Mouse (Mus musculus): ENCODE measurements around the gene Gstm3. TPM values are rescaled to one million over a fixed set of nuclear protein-coding genes. Genes with fewer than 3 reads are reported as not detected.
A peak's percentile ranks its signal among the peaks of the same experiment; 100 is the strongest.

The Gstm3 gene
- total RNA-seq, 2 experiments from 2014 or later: not detected

DNA sequence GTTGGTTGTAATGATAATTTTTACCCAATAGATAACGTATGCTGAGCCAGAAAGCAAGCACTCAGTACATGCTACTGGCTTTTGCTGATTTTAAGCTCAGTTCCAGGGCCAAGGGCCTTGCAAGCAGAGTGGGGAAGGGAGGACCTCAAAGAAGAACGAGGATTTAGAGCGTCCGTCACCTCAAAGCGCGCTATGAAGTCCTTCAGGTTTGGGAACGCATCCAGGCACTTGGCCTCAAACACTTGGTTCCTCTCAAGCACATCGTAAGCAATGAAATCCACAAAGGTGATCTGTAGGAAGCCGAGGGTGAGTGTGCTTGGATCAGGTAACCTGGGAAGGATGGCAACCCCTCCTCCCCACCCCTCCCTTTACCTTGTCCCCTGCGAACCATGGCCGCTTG lies 40.4 kb downstream of the Gstm3 start:
- no peak for DNase-seq

DNA sequence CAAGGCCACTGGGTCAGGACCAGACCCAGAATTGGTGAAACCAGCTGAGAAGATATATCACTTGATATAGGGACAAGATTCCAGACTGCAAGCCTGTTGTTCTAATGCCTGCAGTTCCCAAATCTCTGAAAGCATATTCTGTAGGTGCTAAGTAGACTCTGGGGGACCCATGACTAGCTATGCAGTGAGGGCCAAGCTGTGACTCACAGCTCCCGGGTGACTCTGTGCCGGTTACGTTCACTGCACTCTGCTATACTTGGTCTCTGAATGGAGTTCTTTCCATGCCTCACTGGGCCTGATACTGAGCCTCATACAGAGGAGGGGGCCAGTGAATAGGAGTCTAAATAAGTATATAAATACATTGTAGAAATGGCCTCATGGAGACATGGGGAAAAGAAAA lies 41.2 kb downstream of the Gstm3 start:
- DNase-seq: no peak

DNA sequence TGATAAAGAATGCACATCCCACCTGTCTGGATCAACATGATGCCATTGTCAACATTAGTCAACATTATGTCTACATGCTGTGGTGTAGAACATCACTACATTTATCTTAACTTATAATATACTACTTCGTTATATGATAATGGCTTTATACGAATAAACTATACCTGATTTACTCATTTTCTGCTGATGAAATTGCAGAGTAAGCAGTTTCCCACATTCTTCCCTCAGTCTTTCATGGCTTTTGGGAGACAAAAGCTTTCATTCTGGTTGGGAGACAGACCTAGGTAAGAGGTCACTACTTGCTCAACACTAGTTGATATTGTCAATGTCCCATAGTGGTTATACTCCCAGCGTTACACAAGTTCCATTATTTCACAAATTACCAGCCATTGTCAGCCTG lies 43.7 kb downstream of the Gstm3 start:
- no peak for DNase-seq

DNA sequence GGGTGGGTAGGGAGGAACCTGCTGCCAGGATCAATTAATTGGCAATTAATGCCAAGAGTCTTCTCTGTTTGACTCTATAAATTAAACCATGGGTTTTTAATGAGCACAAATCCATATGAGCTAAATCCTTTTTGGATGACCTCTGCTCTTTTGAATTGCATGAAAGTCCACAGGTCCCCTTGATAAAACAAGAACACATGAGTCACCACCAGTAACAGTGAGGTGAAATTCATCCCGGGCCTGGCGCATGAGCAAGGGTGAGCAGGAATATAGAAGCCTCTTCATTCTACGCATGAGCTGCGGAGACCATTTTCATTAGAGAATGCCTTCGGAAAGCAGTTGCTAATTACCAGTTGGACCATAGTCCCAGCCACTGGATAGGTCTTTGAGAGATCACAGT lies 48.7 kb downstream of the Gstm3 start:
- no peak for DNase-seq

DNA sequence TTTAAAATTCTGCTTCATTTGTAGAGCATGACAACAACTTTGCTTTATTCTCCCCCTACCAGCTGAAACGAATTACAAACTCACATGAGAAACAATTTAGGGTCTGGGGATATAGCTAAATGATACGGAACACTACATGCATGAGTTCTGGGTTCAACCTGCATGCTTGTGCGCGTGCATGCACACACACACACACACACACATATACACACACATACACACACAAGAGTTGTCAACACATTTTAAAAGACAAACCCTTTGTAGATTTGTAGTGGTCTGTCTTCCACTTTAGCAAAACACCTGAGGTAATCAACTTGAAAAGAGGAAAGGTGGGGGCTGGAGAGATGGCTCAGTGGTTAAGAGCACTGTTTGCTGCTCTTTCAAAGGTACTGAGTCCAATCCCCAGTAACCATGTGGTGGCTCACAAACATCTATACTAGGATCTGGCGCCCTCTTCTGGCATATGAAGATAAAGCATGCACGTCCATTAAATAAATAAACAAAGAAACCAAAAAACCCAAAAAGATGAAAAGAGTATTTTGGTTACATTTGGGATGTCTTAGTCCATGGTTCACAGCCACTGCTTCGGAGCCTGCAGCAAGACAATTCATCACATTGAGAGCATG lies 51.2 kb downstream of the Gstm3 start:
- peak; percentile 71 for DNase-seq

DNA sequence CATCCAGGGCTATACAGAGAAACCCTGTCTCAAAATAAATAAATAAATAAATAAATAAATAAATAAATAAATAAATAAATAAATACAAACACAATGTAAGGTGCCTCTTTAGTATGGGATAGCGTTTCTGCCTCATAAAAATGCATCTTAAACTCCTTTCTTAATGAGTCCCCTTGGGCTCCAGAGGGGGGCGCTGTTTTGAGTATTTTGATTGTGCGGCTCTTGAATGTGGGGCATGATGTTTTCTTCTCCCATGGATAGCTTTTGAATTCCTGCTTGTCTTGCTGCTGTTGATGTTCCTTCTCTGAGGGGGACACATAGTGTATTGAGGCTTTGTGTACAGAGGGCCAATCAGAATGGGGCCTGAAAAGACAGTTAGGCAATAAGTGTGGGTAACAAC lies 52.0 kb downstream of the Gstm3 start:
- no peak for DNase-seq

DNA sequence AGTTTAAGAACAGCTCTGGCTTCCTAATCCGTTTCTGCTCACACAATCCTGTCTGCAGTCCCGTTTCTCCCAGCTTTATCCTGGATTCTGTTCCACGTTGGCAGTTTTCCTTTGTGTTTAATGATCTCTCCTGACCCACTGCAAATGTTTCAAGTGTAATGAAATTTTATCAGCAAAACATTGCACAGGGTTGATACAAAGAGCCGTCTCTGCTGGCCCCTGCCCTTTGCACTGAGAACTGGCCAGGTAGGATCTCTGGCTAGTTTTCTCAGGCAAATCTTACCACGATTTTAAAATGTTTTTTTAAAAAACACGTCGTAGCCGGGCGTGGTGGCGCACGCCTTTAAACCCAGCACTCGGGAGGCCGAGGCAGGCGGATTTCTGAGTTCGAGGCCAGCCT lies 52.4 kb downstream of the Gstm3 start:
- no peak for DNase-seq

Other genes starting within 250 kb of the Gstm3 start
- 10 to 100 TPM; 14.8 to 15.4 TPM for gene Csf1, start 208.8 kb downstream of the Gstm3 start, total RNA-seq (2021)
- not detected for gene Eps8l3, start 92.1 kb downstream of the Gstm3 start, total RNA-seq (2021)
- gene Gstm5, start 73.5 kb downstream of the Gstm3 start, total RNA-seq (2021): 10 to 100 TPM; 48.2 to 50.6 TPM
- 10 to 100 TPM; 23.0 to 23.2 TPM for gene Gstm7, start 37.5 kb downstream of the Gstm3 start, total RNA-seq (2021)
- gene Gstm6, start 25.5 kb downstream of the Gstm3 start, total RNA-seq (2021): 1 to 10 TPM; 4.1 to 4.5 TPM
- 10 to 100 TPM; 43.2 to 43.6 TPM for gene Gstm2, start 17.2 kb upstream of the Gstm3 start, total RNA-seq (2021)
- 10 to 100 TPM; 46.2 to 48.4 TPM for gene Gstm1, start 48.7 kb upstream of the Gstm3 start, total RNA-seq (2021)
- 10 to 100 TPM; 11.8 to 12.7 TPM for gene Gstm4, start 75.6 kb upstream of the Gstm3 start, total RNA-seq (2021)
- 10 to 100 TPM; 16.7 to 16.9 TPM for gene Ampd2, start 117.4 kb upstream of the Gstm3 start, total RNA-seq (2021)
- gene Gnat2, start 123.5 kb upstream of the Gstm3 start, total RNA-seq (2021): under 1 TPM; 0.31 to 0.34 TPM
- 10 to 100 TPM; 41.6 to 41.8 TPM for gene Gnai3, start 176.9 kb upstream of the Gstm3 start, total RNA-seq (2021)
- gene Gpr61, start 185.6 kb upstream of the Gstm3 start, total RNA-seq (2021): not detected
- gene Amigo1, start 217.1 kb upstream of the Gstm3 start, total RNA-seq (2021): 1 to 10 TPM; 7.1 to 8.1 TPM
- gene Cyb561d1, start 231.9 kb upstream of the Gstm3 start, total RNA-seq (2021): 1 to 10 TPM; 4.9 to 5.4 TPM
- 1 to 10 TPM; 6.9 to 7.7 TPM for gene Atxn7l2, start 241.7 kb upstream of the Gstm3 start, total RNA-seq (2021)